Mouse (Mus musculus) cerebellum, adult 2 months (tissue): ENCODE measurements around the gene Adcy9.

Experiments
- CTCF ChIP-seq: fragments of 200-500 bp; IDR thresholded peaks from 2 replicates; pipeline ENCODE4 v1.5.1; 2011; ENCODE audit warnings: low read depth, mild to moderate bottlenecking, control low read depth, low read length, moderate library complexity, borderline replicate concordance; ENCODE audit not compliant: insufficient read depth
- POLR2A ChIP-seq: fragments of 200-500 bp; IDR thresholded peaks from 2 replicates; pipeline ENCODE4 v1.6.1; 2011; ENCODE audit warnings: low read length, control low read depth, borderline replicate concordance; ENCODE audit not compliant: insufficient read depth

DNA sequence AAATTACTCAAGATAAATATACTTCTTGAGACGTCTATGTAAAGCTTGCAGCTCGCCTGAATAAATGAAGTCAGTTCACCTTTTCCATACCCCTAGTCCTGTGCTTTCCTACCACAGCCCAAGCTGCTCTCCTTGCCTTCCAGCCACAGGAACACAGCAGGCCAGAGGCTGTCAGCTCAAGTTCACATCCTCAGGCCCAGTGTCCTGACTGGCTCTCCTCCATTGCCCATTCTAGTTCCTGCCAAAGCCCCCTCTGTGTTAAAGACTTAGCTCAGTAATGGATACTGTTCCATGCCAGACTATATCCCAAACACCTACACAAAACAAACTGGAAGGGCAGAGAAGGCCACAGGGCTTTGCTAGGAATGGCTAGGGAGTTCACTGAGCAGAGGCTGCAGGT, 12.8 kb downstream of the Adcy9 start:
- TF ChIP-seq POLR2A: no peak
- no peak for TF ChIP-seq CTCF
